Mouse (Mus musculus) liver, embryonic 12.5 days (tissue): ENCODE data around the gene Atg5. TPM values are rescaled to one million over a fixed set of nuclear protein-coding genes. Genes with fewer than 3 reads are reported as not detected.
A peak's percentile ranks its signal among the peaks of the same experiment; 100 is the strongest.

Experiments
- ATAC-seq: fragments of 200-750 bp; cut with Nextera tagmentation; 2 replicates; pipeline ENCODE4 v1.8.0; 2017; ENCODE audit warnings: moderate number of reproducible peaks, mild to moderate bottlenecking, moderate library complexity
- H3K27ac ChIP-seq: fragments of 300-500 bp; sonication (generic); 2 replicates; pipeline ENCODE4 v1.5.1; 2016; ENCODE audit warnings: mild to moderate bottlenecking
- H3K27me3 ChIP-seq: fragments of 300-500 bp; sonication (generic); replicated peaks from 2 replicates; pipeline ENCODE4 v1.6.1; 2016; ENCODE audit warnings: mild to moderate bottlenecking, moderate library complexity
- H3K36me3 ChIP-seq: fragments of 300-500 bp; sonication (generic); 2 replicates; pipeline ENCODE4 v1.6.1; 2016; ENCODE audit warnings: mild to moderate bottlenecking, moderate library complexity
- H3K4me1 ChIP-seq: fragments of 300-500 bp; sonication (generic); 2 replicates; pipeline ENCODE4 v1.6.1; 2016
- H3K4me2 ChIP-seq: fragments of 300-500 bp; sonication (generic); 2 replicates; pipeline ENCODE4 v1.6.1; 2016; ENCODE audit warnings: mild to moderate bottlenecking, moderate library complexity
- H3K4me3 ChIP-seq: fragments of 300-500 bp; sonication (generic); 2 replicates; pipeline ENCODE4 v1.5.1; 2016; ENCODE audit warnings: mild to moderate bottlenecking, moderate library complexity
- H3K9ac ChIP-seq: fragments of 300-500 bp; sonication (generic); 2 replicates; pipeline ENCODE4 v1.6.1; 2016; ENCODE audit warnings: mild to moderate bottlenecking, moderate library complexity
- H3K9me3 ChIP-seq: fragments of 300-500 bp; sonication (generic); replicated peaks from 2 replicates; pipeline ENCODE4 v1.6.1; 2016; ENCODE audit warnings: mild to moderate bottlenecking, moderate library complexity
- WGBS: fragments of 180-500 bp; shearing (Covaris S2); methylation state at CpG from one replicate; pipeline ENCODE4 v1.1.7; 2016; ENCODE audit not compliant: insufficient replicate concordance; 5-methylcytosine and 5-hydroxymethylcytosine counted together
- polyA plus RNA-seq: library from polyadenylated mRNA; unstranded; fragments of >200 nt; fragmentation: Nextera tagmentation; extraction: Ambion mirVana; gene quantifications from 2 replicates; pipeline ENCODE4 v1.2.1, GENCODE M21; 2016

Atg5 gene
- polyA plus RNA-seq, 1 experiment from 2014 or later = 26.9 TPM

- Histone ChIP-seq H3K4me2 (no peak overlapping the region), H3K9ac (no peak overlapping the region), H3K27ac (no peak overlapping the region), H3K9me3 (no peaks in the 10 kb centered on the region), H3K27me3 (0 out of 2 replicates have a peak, but pooled peaks cover 5% of the 10 kb centered on the region), H3K4me3 (no peak overlapping the region), H3K4me1 (peaks cover 32% of the 10 kb centered on the region), H3K36me3 (no peaks in the 10 kb centered on the region)
- WGBS = 80% methylated on average over 5 of the region's 5 CpGs
- ATAC-seq = no peak
Observed at GRCm38 (mm10) chr10:44378403-44378802, 110.2 kb downstream of the Atg5 start.

- Histone ChIP-seq H3K4me1 (peaks cover 15% of the 10 kb centered on the region), H3K27me3 (0 out of 2 replicates have a peak, but pooled peaks cover 5% of the 10 kb centered on the region), H3K9ac (peak overlapping the region; percentile 29; the same call in 1 of the 2 replicates), H3K9me3 (no peaks in the 10 kb centered on the region), H3K4me2 (peak overlapping the region; percentile 57), H3K27ac (no peak overlapping the region), H3K36me3 (no peaks in the 10 kb centered on the region), H3K4me3 (peak overlapping the region; percentile 33)
- 27% methylated on average over 20 of the region's 20 CpGs for WGBS
- ATAC-seq = no peak
Observed at GRCm38 (mm10) chr10:44380476-44381208, 112.5 kb downstream of the Atg5 start.

- no peak for ATAC-seq
- H3K9me3 ChIP-seq = no peaks in the 10 kb centered on the region
- peaks cover 15% of the 10 kb centered on the region for H3K4me1 ChIP-seq
- 0 out of 2 replicates have a peak, but pooled peaks cover 5% of the 10 kb centered on the region for H3K27me3 ChIP-seq
- no peak overlapping the region for H3K9ac ChIP-seq
- no peak overlapping the region for H3K4me2 ChIP-seq
- no peaks in the 10 kb centered on the region for H3K36me3 ChIP-seq
- no peak overlapping the region; the same call in 1 of the 2 replicates for H3K27ac ChIP-seq
- WGBS = 52% methylated on average over 3 of the region's 3 CpGs
- H3K4me3 ChIP-seq = no peak overlapping the region
Observed at GRCm38 (mm10) chr10:44381397-44381796, 113.2 kb downstream of the Atg5 start.

GRCm38 (mm10) chr10:44381948-44382347 is 113.8 kb downstream of the Atg5 start:
- Histone ChIP-seq H3K36me3 (no peaks in the 10 kb centered on the region), H3K4me3 (no peak overlapping the region), H3K27me3 (0 out of 2 replicates have a peak, but pooled peaks cover 5% of the 10 kb centered on the region), H3K27ac (no peak overlapping the region), H3K4me1 (peaks cover 15% of the 10 kb centered on the region), H3K4me2 (no peak overlapping the region), H3K9me3 (no peaks in the 10 kb centered on the region), H3K9ac (no peak overlapping the region)
- 87% methylated on average over 12 of the region's 12 CpGs for WGBS
- no peak for ATAC-seq

- no peaks in the 10 kb centered on the region for H3K36me3 ChIP-seq
- peaks cover 15% of the 10 kb centered on the region for H3K4me1 ChIP-seq
- no peak overlapping the region for H3K4me3 ChIP-seq
- no peak overlapping the region for H3K9ac ChIP-seq
- H3K27me3 ChIP-seq = 0 out of 2 replicates have a peak, but pooled peaks cover 5% of the 10 kb centered on the region
- H3K27ac ChIP-seq = no peak overlapping the region
- 69% methylated on average over 10 of the region's 10 CpGs for WGBS
- no peak for ATAC-seq
- H3K4me2 ChIP-seq = no peak overlapping the region
- no peaks in the 10 kb centered on the region for H3K9me3 ChIP-seq
Observed at GRCm38 (mm10) chr10:44383213-44383612, 115.1 kb downstream of the Atg5 start.

GRCm38 (mm10) chr10:44385227-44385626 is 117.1 kb downstream of the Atg5 start:
- 74% methylated on average over 5 of the region's 5 CpGs for WGBS
- no peak overlapping the region for H3K9ac ChIP-seq

GRCm38 (mm10) chr10:44388706-44389233 is 120.6 kb downstream of the Atg5 start:
- H3K27ac ChIP-seq = no peak overlapping the region
- WGBS = 74% methylated on average over 11 of the region's 11 CpGs
- no peak overlapping the region for H3K4me3 ChIP-seq
- no peaks in the 10 kb centered on the region for H3K27me3 ChIP-seq
- ATAC-seq = no peak
- H3K9me3 ChIP-seq = no peaks in the 10 kb centered on the region
- no peaks in the 10 kb centered on the region for H3K36me3 ChIP-seq
- H3K4me2 ChIP-seq = no peak overlapping the region
- H3K9ac ChIP-seq = no peak overlapping the region
- H3K4me1 ChIP-seq = peaks cover 8% of the 10 kb centered on the region

More at GRCm38 (mm10) chr10:44385227-44385626, 117.1 kb downstream of the Atg5 start:
- H3K27ac ChIP-seq = no peak overlapping the region
- 0 out of 2 replicates have a peak, but pooled peaks cover 5% of the 10 kb centered on the region for H3K27me3 ChIP-seq
- no peak for ATAC-seq
- H3K4me2 ChIP-seq = no peak overlapping the region
- peaks cover 14% of the 10 kb centered on the region for H3K4me1 ChIP-seq
- H3K36me3 ChIP-seq = no peaks in the 10 kb centered on the region
- no peak overlapping the region for H3K4me3 ChIP-seq
- no peaks in the 10 kb centered on the region for H3K9me3 ChIP-seq

- H3K9me3 ChIP-seq = no peaks in the 10 kb centered on the region
- no peak for ATAC-seq
- no peaks in the 10 kb centered on the region for H3K36me3 ChIP-seq
- H3K4me1 ChIP-seq = peaks cover 8% of the 10 kb centered on the region
- H3K4me3 ChIP-seq = no peak overlapping the region
- H3K9ac ChIP-seq = no peak overlapping the region
- 49% methylated on average over 5 of the region's 5 CpGs for WGBS
- no peak overlapping the region for H3K27ac ChIP-seq
- no peak overlapping the region for H3K4me2 ChIP-seq
- H3K27me3 ChIP-seq = no peaks in the 10 kb centered on the region
Observed at GRCm38 (mm10) chr10:44390286-44390685, 122.1 kb downstream of the Atg5 start.

- Histone ChIP-seq H3K36me3 (no peaks in the 10 kb centered on the region), H3K4me2 (no peak overlapping the region), H3K9ac (no peak overlapping the region), H3K4me3 (no peak overlapping the region), H3K9me3 (no peaks in the 10 kb centered on the region), H3K4me1 (peaks cover 8% of the 10 kb centered on the region), H3K27me3 (peaks cover 5% of the 10 kb centered on the region; the same call in 1 of the 2 replicates), H3K27ac (no peak overlapping the region)
- WGBS = 41% methylated on average over 12 of the region's 12 CpGs
- no peak for ATAC-seq
Observed at GRCm38 (mm10) chr10:44391509-44392290, 123.5 kb downstream of the Atg5 start.

- no peaks in the 10 kb centered on the region for H3K36me3 ChIP-seq
- no peak overlapping the region for H3K4me3 ChIP-seq
- no peaks in the 10 kb centered on the region for H3K9me3 ChIP-seq
- H3K27ac ChIP-seq = no peak overlapping the region
- peaks cover 11% of the 10 kb centered on the region; the same call in 1 of the 2 replicates for H3K27me3 ChIP-seq
- no peak overlapping the region for H3K9ac ChIP-seq
- H3K4me1 ChIP-seq = peaks cover 8% of the 10 kb centered on the region
- ATAC-seq = no peak
- no peak overlapping the region for H3K4me2 ChIP-seq
- WGBS = 74% methylated on average over 8 of the region's 8 CpGs
Observed at GRCm38 (mm10) chr10:44392855-44393254, 124.7 kb downstream of the Atg5 start.

GRCm38 (mm10) chr10:44400119-44400518 is 132.0 kb downstream of the Atg5 start:
- Histone ChIP-seq H3K4me2 (no peak overlapping the region), H3K36me3 (no peaks in the 10 kb centered on the region), H3K4me3 (no peak overlapping the region), H3K27me3 (peaks cover 11% of the 10 kb centered on the region; the same call in 1 of the 2 replicates), H3K9ac (no peak overlapping the region), H3K9me3 (no peaks in the 10 kb centered on the region), H3K4me1 (no peaks in the 10 kb centered on the region), H3K27ac (no peak overlapping the region)
- no peak for ATAC-seq
- 62% methylated on average over 3 of the region's 3 CpGs for WGBS

- no peaks in the 10 kb centered on the region for H3K36me3 ChIP-seq
- 60% methylated on average over 13 of the region's 13 CpGs for WGBS
Observed at GRCm38 (mm10) chr10:44400602-44401001, 132.4 kb downstream of the Atg5 start.

More at GRCm38 (mm10) chr10:44400602-44401001, 132.4 kb downstream of the Atg5 start:
- Histone ChIP-seq H3K4me1 (no peaks in the 10 kb centered on the region), H3K27ac (no peak overlapping the region), H3K9me3 (no peaks in the 10 kb centered on the region), H3K27me3 (peaks cover 11% of the 10 kb centered on the region; the same call in 1 of the 2 replicates), H3K9ac (no peak overlapping the region), H3K4me2 (no peak overlapping the region), H3K4me3 (no peak overlapping the region)
- ATAC-seq = no peak
